Mouse (Mus musculus) embryonic fibroblast, embryonic 13.5 days (primary cell): ENCODE measurements around the gene Gm4303.
"Not testable (repeated sequence)": the region's sequence is repeated elsewhere in the genome, so short reads cannot be mapped to it uniquely, and the experiment has no call there.

Experiments
- CTCF ChIP-seq: IDR thresholded peaks from 2 replicates; pipeline ENCODE4 v1.5.1; 2011; ENCODE audit warnings: mild to moderate bottlenecking, control low read depth, low read length, moderate library complexity, borderline replicate concordance; ENCODE audit not compliant: insufficient read depth
- POLR2A ChIP-seq: IDR thresholded peaks from 2 replicates; pipeline ENCODE4 v1.6.1; 2011; ENCODE audit warnings: low read depth, mild to moderate bottlenecking, control low read depth, low read length, moderate library complexity

GRCm38 (mm10) chr10:100361038-100361437, 15.3 kb downstream of the Gm4303 start, which contains the start of gene Gm4307:
- TF ChIP-seq CTCF, POLR2A: not testable (repeated sequence)
